Mouse (Mus musculus) cerebellum, adult (tissue): ENCODE data around the gene Pnkp.
A peak's percentile ranks its signal among the peaks of the same experiment; 100 is the strongest.
"Not testable (repeated sequence)": the region's sequence is repeated elsewhere in the genome, so short reads cannot be mapped to it uniquely, and the experiment has no call there.

ENCODE experiments used
- ATAC-seq: cut with Nextera tagmentation; 2 replicates; pipeline ENCODE4 v1.9.2; 2017; ENCODE audit warnings: mild to moderate bottlenecking, moderate library complexity, mixed read lengths; ENCODE audit not compliant: insufficient number of reproducible peaks, low FRiP score, low TSS enrichment

The Pnkp gene

DNA sequence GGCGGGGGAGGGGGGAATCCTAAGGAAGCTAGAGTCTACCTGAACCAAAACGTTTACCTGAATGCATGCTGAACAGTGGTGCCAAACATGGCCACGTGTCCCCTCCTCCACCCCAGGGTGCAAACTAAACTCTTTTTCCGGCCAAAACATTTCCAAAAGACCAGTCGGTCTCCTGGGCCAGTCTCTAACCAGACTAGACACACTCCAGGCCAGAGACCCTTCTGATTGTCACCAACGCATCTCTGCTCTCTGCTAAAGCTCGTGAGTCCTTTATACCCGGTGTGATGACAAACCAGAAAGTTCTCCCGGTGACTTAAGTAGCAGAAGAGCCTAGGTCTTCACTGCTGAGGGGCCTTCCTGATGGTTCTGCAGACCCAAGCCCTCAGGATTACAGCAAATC is 10.9 kb downstream of the Pnkp start:
- ATAC-seq = no peak

DNA sequence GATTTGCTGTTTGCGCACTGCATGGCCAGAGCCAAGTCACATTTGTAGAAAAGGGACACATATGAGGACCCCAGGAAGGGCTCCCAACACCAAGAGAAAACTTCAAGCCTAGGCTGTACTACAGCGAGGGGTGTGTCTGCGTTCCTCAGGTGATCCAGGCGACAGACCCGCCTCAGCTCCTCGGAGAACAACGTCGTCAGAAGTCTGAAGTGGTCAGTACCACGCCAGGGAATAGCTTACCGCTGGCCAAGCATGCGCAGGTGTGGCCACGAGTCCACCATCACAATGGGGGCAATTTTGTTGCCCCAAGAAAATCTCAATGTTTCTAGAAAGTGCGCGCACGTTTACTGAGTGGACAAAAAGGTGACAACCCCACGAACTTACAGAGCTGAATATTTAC is 11.5 kb downstream of the Pnkp start:
- ATAC-seq = no peak

DNA sequence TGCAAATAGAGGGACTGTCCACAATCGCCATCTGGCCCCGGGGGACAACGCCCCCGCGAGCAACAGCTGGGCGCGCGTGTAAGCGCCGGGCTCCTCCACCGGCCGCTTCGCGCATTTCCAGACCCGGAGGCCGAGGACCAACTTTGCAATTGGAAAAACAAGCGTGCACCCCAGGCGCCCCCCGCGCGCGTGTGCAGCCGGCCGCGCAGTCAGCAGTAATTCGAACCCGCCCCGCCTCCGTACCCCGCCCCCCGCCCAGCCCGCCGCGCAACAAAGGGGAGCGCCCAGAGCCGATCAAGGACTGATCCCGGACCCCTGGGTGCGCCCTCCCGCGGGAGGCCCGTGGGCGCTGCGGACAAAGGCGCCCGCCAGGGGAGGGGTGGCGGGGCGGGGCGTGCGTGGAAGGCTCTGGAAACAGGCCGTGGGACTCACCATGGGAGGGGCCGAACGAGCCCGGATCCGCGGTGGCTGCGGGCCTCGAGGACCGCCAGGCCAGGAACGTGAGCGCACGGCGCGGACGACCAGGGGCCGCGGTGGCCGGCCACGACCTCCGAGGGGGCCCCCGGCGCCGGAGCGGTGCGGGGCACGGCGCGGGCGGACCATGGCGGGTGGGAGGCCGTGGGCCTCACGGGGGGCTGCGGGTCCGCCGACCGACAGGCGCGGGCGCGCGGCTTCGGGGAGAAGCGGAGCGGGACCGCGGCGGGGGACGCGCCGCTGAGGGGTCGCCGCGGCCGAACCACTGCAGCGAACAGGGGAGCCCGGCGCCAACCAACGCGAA is 12.2 kb downstream of the Pnkp start:
- ATAC-seq = peak; percentile 28; the same call in 1 of the 2 replicates

DNA sequence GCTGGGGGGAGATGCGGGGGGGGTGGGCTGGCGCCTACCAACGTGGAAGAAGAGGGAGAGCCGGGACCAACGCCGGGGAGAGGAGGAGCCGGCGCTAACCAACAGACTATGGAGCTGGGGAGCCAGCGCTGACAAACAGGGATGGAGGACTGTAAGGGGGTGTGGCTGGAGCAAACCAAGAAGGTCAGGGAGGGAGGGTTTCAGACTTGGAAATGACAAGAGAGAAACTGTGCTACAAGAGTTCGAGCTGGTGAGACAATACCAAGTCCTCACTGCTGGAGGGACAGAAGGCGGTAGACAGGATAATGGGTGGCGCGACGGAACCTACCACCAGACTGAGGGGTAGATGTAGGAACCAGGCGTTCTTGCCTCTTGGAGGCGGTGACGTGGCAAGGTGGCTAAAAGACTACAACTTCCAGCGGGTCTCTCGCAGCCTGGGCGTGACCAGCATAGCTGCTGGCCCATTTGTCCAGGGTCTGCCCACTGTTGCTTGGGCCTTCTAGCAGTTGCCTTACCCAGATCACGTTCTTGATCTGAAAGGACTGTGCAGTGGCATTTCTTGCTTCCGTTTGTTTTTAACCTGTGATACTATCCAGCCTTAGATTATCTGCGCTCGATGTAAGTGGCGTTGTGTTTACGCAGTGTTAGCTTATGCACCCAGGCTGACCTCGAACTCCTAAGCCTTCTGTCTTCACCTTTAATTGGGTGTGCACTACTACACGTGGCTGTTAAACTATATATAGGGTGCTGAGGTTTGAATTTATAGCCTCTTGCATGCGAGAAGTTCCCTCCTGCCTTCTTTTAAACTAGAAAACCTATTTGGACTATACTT is 13.0 kb downstream of the Pnkp start, which contains the start of gene Ptov1:
Ptov1 (minus strand) TSS at position 92 of the 832 bp plus-strand sequence.
- peak; percentile 92 for ATAC-seq

DNA sequence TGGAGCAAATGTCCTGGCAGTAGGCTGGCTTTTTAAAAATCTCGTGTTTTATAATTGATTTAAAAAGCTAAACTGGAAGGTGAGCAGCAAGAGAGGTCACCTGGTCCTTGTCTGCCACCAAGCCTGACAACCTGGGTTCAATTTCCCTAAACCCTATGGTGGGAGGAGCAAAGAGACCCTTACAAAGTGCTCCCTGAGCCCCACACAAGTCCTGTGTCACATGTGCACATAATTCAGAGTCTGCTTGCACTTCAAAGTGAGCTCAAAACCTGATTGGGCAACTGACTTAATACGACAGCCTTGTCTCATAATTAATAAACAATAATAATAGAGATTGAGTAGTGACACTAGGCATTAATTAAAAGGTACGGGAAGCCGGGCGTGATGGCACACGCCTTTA is 13.7 kb downstream of the Pnkp start:
- ATAC-seq = no peak

DNA sequence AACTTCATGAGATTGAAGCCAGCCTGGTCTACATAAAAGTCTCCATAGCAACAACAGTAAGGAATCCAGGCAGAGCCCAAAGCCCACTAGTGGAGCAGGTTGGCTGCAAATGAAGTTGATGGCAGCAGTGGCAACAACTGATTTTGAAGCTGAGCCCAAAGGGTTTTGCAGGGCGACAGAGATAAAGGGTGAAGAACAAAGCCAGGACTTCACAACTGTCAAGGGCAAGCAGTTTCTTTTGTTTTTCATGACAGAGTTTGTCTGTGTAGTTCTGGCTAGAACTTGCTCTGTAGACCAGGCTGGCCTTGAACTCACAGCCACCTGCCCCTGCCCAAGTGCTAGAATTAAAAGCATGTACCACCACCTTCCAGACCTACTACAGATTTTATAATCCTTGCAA is 14.2 kb downstream of the Pnkp start:
- ATAC-seq = no peak

DNA sequence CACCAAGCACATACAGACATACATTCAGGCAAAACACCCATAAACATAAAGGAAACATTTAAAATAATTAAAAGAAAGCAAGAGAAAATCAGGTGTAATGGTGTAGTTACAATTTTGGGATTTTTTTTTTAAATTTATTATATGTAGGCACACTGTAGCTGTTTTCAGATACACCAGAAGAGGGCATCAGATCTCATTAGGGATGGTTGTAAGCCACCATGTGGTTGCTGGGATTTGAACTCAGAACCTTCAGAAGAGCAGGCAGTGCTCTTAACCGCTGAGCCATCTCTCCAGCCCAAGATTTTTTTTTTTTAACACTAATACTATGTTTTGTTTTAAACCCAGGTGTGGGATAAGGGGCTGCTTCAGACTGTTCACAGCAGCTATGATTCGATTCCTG is 14.8 kb downstream of the Pnkp start:
- not testable (repeated sequence) for ATAC-seq

DNA sequence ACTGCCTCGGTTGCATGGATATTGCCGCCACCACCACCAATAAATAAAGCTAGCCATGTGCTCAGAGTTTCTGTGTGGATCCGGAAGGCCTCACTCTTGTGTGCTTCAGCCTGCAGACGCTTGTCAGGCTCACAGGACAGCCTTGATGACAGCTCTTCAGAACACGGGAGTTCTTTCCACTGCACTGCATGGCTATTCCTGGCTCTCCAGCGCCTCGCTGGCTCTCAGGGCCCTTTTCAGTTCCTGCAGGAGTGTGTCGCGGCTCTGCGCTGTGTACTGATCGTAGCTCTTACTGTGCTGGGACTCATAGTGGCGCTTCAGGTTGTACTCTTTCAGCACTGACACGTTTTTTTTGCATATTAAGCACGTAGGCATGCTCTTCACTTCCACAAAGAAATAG is 20.9 kb downstream of the Pnkp start:
- no peak for ATAC-seq

DNA sequence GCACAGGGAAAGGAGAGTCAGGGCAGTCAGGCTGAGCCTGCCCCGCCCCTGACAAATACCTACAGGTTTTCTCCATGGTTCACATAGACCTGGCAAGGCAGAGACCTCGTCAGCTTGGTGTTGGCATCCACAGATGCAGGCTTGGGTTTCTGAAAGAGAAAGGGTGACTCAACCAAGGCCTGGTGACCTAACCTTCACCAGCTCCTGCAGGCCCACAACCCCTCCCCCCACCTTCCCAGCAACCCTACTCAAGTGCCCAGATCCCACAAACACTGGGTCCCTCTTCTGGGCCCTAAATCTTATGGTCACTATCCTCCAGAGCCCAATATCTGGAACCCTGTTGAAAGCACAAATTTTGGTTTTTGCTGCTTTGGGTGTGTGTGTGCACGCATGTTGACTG is 26.1 kb downstream of the Pnkp start:
- ATAC-seq = no peak

DNA sequence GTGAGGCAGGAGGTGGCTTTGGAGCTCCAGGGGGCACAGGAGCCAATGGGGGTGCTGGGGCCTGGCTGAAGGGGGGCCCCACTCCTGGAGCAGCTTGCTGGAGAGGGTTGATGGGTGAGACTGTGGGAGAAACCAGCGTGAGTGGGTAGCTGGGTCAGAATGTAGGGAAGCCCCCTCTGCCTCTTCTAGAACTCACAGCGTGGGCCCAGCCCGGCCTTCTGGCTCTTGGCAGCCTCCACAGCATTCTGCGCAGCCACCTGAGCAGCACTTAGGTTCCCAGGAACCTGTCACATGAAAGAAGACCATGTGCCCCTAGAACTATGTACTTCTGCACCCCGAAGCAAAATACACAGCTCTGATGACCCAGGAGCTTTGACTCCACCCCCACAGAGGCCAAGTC is 27.7 kb downstream of the Pnkp start:
- ATAC-seq = no peak

DNA sequence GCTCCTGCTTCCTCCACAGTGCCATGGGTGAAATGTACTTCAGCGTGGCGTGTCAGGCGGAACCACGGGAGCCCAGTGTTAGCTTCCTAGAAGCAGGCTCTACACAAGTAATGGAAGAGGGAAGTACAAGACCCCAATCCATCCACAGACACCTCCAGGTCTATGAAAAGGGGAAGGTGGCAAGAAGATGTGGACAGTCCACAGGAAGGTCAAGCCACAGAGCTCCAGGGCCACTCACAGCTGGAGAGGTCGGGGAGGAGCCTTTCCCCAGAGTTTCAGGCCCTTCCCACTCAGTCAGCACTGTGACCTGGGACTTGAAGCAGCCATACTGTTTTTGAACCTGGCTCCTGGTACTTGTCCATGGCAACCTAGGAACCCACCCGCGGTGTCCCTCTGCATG is 30.0 kb downstream of the Pnkp start:
- no peak for ATAC-seq

DNA sequence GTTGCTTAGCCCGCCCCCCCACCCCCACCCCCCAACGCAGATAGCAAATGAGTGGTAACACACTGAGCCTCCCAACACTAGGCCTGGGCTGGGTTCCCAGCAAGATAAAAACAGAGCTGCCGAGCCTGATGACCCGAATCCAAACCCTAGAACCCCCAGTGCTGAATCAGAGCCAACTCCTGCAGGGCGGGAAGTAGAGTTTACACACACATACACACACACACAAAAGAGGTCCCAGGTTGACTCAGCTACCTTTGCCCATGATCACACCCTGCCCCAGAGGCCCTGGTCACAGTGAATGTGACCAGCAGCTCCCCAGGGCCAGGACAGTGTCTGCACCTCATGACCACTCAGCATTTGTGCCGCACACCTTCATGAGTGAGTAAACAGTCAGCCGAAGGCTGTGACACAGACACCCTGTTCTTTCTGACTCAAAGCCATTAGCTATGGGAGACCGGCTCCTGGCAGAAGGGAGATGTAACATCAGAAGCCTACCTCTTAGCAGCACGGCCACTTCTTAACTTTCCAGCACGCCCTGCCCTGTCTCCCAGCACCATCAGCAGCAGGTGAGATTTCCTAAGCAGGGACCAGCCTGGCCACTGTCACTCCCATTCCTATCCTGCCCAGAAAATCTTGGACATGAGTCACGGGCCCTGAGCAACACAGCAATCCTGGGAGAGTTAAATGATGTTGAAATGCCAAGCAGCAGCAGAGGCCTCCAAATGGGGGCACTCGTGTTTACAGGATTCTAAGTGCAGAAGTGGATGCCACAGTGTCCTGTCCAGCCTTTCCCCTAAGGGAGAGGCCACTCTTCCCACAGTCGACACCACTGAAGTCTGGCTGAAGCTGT is 31.5 kb downstream of the Pnkp start:
- no peak for ATAC-seq

DNA sequence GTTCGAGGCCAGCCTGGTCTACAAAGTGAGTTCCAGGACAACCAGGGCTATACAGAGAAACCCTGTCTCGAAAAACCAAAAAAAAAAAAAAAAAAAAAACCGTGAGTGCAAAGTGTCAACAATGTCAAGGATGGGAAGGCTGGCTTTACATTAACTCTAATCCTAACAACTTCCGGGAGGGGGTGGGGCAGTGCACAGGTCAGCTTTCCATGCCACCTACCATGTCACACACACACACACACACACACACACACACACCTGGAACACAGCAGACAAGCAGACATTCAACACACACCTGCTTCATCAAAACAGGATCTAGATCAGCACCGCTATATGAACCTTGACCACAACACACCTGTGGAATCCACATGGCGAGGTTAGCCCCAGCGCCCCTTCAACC is 33.2 kb downstream of the Pnkp start:
- ATAC-seq = no peak

DNA sequence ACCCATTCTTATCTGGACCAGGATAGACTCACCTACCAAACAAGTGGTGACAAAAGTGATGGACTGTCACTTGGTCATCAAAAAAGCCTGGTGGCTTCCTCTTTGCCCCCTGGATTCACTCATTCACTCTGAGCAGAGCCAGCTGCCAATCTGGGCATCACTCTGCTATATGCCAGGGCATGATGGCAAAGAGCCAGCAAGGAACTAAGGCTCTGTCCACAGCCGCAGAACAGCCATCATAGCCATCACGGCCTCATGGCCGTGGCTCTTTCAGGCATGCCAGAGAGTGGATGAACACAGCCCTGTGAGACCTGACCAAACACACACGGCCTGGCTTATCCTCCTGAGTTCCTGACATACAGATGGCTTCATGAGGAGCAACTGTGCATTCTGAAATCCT is 33.8 kb downstream of the Pnkp start:
- no peak for ATAC-seq

DNA sequence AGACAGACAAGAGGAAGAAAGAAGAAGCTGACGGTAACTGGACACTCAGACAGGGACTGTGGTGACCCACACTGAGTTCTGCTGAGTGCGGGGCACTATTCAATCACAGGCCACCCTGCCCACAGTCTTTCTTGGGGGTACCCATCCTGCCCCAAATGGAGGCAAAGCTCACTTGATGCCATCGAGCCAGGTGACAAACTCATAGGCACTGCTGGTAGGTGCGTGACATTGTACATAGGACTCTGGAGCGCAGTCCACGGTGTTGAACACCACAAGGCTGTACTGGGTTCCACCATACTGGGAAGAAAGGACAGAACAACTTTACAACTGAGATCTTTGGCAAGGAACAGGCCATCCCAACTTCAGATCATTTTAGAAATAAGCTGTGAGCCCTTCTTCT is 34.7 kb downstream of the Pnkp start:
- no peak for ATAC-seq

DNA sequence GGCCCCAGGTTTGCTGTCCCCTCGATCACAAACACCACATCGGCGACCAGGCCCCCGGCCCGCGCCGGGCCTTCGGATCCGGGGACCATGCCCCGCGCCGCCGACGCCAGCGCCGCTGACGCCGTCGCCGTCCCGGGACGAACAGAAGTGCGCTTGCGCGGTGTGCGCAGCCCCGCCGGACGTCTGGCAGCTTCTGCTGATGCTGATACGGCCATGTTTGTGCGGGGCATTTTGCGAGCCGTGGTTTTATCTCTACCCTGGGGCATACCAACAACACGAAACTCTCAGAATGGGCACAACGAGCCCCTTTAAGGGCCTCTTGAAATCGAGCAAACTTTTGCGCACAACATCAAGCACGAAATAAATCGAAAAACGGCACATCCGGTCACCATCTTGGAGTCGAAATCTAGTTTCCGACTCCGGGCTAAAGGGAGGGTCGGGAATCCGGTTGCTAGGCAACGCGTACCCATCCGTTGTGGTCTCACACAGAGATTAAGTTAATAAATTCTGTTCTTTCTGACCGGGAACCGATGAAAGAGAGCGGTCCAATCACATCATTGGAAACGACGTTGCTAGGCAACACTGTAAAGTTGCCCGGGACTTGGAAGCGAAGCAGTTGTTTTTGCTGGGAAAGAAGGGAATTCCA is 35.5 kb downstream of the Pnkp start, which contains the start of gene Med25:
Med25 (minus strand) TSS at position 437 of the 646 bp plus-strand sequence.
- peak; percentile 57; the same call in 1 of the 2 replicates for ATAC-seq

DNA sequence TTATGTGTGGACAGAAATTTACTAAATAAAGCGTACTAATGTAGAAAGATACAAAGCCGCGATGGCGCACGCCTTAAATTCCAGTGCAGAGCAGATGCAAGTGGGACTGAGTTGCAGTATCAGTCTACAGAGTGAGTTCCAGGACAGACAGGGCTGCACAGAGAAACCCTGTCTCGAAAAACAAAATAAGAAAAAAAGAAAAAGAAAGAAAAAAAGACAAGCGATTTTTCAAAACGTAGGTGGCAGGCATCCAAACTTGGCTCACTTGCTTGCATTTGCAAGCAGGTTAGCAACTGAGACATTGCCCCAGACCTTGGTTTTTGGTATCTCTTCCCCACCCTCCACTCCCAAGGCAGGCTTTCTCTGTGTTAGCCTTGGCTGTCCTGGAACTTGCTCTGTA is 36.3 kb downstream of the Pnkp start:
- no peak for ATAC-seq

DNA sequence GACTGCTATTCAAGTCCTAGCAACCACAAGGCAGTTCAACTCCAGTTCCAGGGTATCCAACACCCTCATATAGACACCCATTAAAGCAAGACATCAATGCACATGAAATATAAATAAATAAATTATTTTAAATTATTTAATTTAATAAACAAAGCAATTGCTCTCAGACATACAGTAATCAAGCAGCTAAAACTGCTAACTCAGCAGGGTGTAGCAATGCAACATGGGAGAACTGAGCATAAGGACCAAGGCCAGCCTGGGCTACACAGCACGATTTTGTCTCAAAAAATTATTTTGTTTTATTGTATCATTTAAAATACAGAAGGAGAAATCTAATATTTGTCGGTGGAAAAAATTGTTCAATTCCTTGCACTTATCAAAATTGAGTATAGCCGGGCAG is 37.2 kb downstream of the Pnkp start:
- ATAC-seq = no peak

DNA sequence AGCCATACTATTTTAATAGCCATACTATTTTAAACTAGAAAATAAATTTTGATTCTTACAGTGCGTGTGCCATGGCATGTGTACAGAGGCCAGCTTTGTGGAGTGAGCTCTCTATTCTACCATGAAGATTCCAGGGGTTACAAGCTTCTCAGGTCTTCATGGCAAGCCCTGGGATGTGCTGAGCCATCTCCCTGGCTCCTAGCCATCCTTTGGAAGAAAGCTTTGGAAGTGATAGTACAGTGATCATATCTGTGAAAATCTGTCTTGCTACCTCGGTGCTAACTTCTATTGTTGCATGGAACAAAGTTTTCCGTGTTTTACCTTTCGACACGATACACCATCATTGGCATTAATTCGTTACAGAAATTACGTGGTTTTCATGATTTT is 38.3 kb downstream of the Pnkp start:
- ATAC-seq = no peak
